Mouse (Mus musculus) brain, embryonic 18.5 days (tissue): Measurements from ENCODE around the gene Sh2d3c.

Experiments used
- DNase-seq: peaks from one replicate; pipeline ENCODE4 v3.0.0-alpha.2; 2012; ENCODE audit warnings: low read depth, low spot score

Gene Sh2d3c

GRCm38 (mm10) chr2:32791297-32791696 is 70.4 kb downstream of the Sh2d3c start:
- no peak for DNase-seq

- no peak for DNase-seq
These were observed 75.0 kb downstream of the Sh2d3c start for GRCm38 (mm10) chr2:32795748-32796418.

- no peak for DNase-seq
These were observed 77.6 kb downstream of the Sh2d3c start for GRCm38 (mm10) chr2:32798251-32798962.
